Mouse (Mus musculus) c-Kit-positive CD71-negative TER-119-negative erythroid progenitor cells, embryonic 14.5 days (primary cell): ENCODE results near the gene Nit1.

Source experiments
- DNase-seq: peaks from one replicate; pipeline ENCODE4 v3.0.0-alpha.2; 2013; ENCODE audit warnings: low read depth

Nit1 gene

DNA sequence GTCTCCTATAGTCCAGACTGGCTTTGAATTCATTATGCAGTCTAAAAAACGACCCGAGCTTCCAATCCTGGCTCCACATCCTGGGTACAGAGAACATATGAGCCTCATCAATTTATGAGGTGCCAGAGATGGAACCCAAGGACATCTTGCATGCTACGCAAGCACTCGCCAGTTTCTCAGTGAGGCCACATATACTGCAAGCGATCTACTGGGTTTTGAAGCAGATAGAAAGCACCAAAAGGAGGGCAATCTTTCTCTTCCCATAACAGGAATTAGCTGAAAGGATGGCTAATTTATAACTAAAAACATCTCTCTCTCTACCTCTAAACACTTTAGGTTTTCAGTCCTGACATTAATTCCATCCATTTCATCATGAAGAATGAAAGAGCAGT, 51.5 kb downstream of the Nit1 start:
- DNase-seq, result no peak

DNA sequence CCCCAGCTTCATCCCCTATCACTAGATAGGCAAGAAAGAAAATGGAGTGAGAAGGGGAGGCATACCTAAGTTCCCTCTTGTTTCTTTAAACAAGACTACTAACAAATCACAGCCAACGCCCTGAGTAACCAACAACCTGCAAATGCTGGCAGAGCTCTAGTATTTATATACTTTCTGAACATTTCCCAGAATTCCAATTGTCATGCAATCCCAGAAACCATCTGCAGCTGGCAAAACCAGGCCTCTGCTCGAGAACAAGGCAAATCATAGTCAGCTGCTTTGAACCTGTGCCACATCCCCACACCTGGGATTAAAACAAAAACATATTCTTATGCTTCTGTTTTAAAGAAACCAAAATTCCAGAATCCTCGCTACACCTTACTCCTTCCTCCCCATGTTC, 52.1 kb downstream of the Nit1 start:
- DNase-seq, result no peak

DNA sequence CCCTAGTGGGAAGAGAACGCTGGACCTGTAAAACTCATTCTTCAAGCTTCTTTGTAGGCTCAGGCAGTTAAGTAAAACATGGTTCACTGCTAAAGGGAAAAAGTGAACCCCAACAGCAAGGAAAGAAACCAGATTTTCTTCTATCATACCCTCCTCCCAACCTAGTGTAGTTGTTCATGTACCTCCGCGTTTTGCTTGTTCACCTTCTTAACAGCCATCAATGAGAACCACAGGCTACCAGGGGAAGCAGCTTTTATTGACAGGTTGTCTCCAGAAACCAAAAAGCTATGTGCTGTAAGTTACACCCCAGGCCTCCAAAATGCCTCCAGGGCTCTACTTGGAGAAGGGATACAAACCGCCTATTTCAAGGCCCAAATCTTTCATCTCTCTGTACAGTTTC, 57.1 kb downstream of the Nit1 start:
- no peak for DNase-seq
